Mouse (Mus musculus) cerebellum, adult 9-10 months (tissue): Measurements from ENCODE around the gene Gm8126.
"Not testable (repeated sequence)": the region's sequence is repeated elsewhere in the genome, so short reads cannot be mapped to it uniquely, and the experiment has no call there.

Experiments
- DNase-seq: peaks from one replicate; pipeline ENCODE4 v3.0.0; 2022

The Gm8126 gene

GRCm38 (mm10) chr14:43258349-43258748 is at the start of gene Gm8126:
TSS of gene Gm8126 (plus strand) at chr14:43258649.
- DNase-seq, result not testable (repeated sequence)

- DNase-seq, result not testable (repeated sequence)
These were observed 23.2 kb upstream of the Gm8126 start, which contains the start of gene Gm8122 for GRCm38 (mm10) chr14:43235204-43235603. TSS of gene Gm8122 (minus strand) at chr14:43235304.

- DNase-seq, result not testable (repeated sequence)
These were observed 20.7 kb upstream of the Gm8126 start for GRCm38 (mm10) chr14:43237769-43238168.

GRCm38 (mm10) chr14:43249611-43250170 is 8.8 kb upstream of the Gm8126 start:
- DNase-seq, result not testable (repeated sequence)

- not testable (repeated sequence) for DNase-seq
These were observed 7.7 kb upstream of the Gm8126 start for GRCm38 (mm10) chr14:43250549-43251253.

- DNase-seq, result not testable (repeated sequence)
These were observed 1.9 kb upstream of the Gm8126 start for GRCm38 (mm10) chr14:43256511-43256910.

- DNase-seq, result not testable (repeated sequence)
These were observed 5.0 kb downstream of the Gm8126 start for GRCm38 (mm10) chr14:43263421-43263820.

- DNase-seq, result not testable (repeated sequence)
These were observed 10.2 kb downstream of the Gm8126 start for GRCm38 (mm10) chr14:43268521-43269084.

GRCm38 (mm10) chr14:43269211-43269610 is 10.8 kb downstream of the Gm8126 start:
- DNase-seq, result not testable (repeated sequence)

- not testable (repeated sequence) for DNase-seq
These were observed 14.7 kb downstream of the Gm8126 start for GRCm38 (mm10) chr14:43273161-43273560.

GRCm38 (mm10) chr14:43274986-43275511 is 16.6 kb downstream of the Gm8126 start, which contains the start of gene Gm9732:
TSS of gene Gm9732 (plus strand) at chr14:43275036.
- DNase-seq, result not testable (repeated sequence)

GRCm38 (mm10) chr14:43275752-43276151 is 17.3 kb downstream of the Gm8126 start:
- not testable (repeated sequence) for DNase-seq

GRCm38 (mm10) chr14:43277468-43277867 is 19.0 kb downstream of the Gm8126 start:
- not testable (repeated sequence) for DNase-seq

GRCm38 (mm10) chr14:43278146-43278545 is 19.7 kb downstream of the Gm8126 start:
- not testable (repeated sequence) for DNase-seq

- not testable (repeated sequence) for DNase-seq
These were observed 20.2 kb downstream of the Gm8126 start for GRCm38 (mm10) chr14:43278681-43279080.

- not testable (repeated sequence) for DNase-seq
These were observed 35.1 kb downstream of the Gm8126 start, which contains the start of gene Gm8127 for GRCm38 (mm10) chr14:43293503-43293902. TSS of gene Gm8127 (minus strand) at chr14:43293832.
